Mouse (Mus musculus): ENCODE results near the gene Atp6v0a1. TPM values are rescaled to one million over a fixed set of nuclear protein-coding genes. Genes with fewer than 3 reads are reported as not detected.

Gene Atp6v0a1
- polyA plus RNA-seq, 1 experiment = 39.7 TPM

DNA sequence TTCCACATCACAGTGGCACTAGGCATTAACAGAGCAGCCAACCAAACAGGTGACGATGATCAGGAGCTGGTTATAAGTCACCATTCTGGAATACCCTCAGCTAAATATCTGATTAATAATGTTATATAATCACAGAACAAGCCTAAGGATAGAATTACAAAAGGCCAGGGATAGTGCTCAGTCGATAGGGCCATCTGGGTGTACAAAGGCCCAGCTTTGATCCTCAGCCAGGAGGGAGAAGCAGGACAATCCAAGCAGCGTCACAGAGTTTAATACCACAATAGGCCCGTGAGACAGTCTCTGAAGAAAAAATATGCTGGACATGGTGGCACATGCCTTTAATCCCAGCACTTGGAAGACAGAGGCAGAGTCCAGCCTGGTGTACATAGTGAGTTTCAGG, 100.1 kb downstream of the Atp6v0a1 start:
- DNase-seq = no peak
- Histone ChIP-seq H3K4me3 (ENCODE audit: control insufficient read depth, insufficient read depth, low read length) (no peak overlapping the region), H3K4me1 (replicated peaks; ENCODE audit: control insufficient read depth, insufficient read depth, low read length) (peaks cover 3% of the 10 kb centered on the region; the same call in 1 of the 2 replicates), H3K27me3 (ENCODE audit: control insufficient read depth, insufficient read depth, low read length) (no peaks in the 10 kb centered on the region), H3K27ac (ENCODE audit: control insufficient read depth, insufficient read depth, low read length) (no peak overlapping the region), H3K36me3 (ENCODE audit: control insufficient read depth, insufficient read depth, low read length) (peaks cover 23% of the 10 kb centered on the region)
- TF ChIP-seq POLR2A (IDR thresholded peaks at IDR 0.05; ENCODE audit: control insufficient read depth, extremely low read depth, insufficient read depth, low read length, poor library complexity) (no peak), CTCF (IDR thresholded peaks at IDR 0.05; ENCODE audit: borderline replicate concordance, control insufficient read depth, extremely low read depth, insufficient read depth, low read length, poor library complexity) (no peak)
- 93% methylated on average over 4 of the region's 4 CpGs for WGBS

DNA sequence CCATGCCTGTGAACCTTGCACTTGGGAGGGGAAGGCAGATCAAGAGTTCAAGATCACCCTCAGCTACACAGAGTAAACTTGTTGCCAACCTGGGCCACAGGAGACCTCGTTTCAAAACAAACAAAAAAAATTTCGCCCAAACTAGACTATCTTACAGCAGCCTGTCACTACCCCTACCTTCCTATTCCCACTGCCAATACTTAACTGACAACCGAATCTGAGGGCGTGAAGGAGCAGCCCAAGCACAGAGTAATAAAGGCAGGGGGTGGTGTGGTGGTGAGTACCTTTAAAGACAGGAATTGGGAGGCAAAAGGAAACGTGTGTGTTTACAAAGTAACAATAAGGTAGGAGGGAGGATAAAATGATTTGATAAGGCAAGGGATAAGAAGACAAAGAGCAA, 101.5 kb downstream of the Atp6v0a1 start:
- Histone ChIP-seq H3K36me3 (ENCODE audit: control insufficient read depth, insufficient read depth, low read length) (peaks cover 10% of the 10 kb centered on the region), H3K4me1 (replicated peaks; ENCODE audit: control insufficient read depth, insufficient read depth, low read length) (peaks cover 3% of the 10 kb centered on the region; the same call in 1 of the 2 replicates), H3K4me3 (ENCODE audit: control insufficient read depth, insufficient read depth, low read length) (no peak overlapping the region), H3K27me3 (ENCODE audit: control insufficient read depth, insufficient read depth, low read length) (no peaks in the 10 kb centered on the region), H3K27ac (ENCODE audit: control insufficient read depth, insufficient read depth, low read length) (no peak overlapping the region)
- WGBS = 86% methylated on average over 5 of the region's 5 CpGs
- DNase-seq = no peak
- no peak for TF ChIP-seq CTCF (IDR thresholded peaks at IDR 0.05; ENCODE audit: borderline replicate concordance, control insufficient read depth, extremely low read depth, insufficient read depth, low read length, poor library complexity)
- no peak for TF ChIP-seq POLR2A (IDR thresholded peaks at IDR 0.05; ENCODE audit: control insufficient read depth, extremely low read depth, insufficient read depth, low read length, poor library complexity)

DNA sequence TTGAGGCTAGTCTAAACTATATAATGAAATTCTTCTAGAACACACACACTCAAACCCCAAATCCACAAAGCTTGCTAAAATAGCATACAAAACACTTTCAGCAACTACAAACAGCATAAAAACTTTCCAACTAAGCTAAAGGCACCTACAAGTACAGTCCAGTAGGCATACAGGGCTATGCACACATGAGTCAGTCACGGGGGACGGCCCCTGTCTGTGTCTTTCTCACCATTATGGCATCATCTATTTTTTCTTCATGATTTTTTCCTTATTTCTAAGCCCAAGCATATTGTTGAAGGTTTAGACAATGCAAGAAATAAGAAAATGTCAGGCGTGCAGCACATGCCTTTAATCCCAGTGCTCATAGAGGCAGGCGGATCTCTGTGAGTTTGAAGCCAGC, 101.9 kb downstream of the Atp6v0a1 start:
- Histone ChIP-seq H3K36me3 (ENCODE audit: control insufficient read depth, insufficient read depth, low read length) (peaks cover 5% of the 10 kb centered on the region; the same call in 1 of the 2 replicates), H3K27ac (ENCODE audit: control insufficient read depth, insufficient read depth, low read length) (no peak overlapping the region), H3K4me3 (ENCODE audit: control insufficient read depth, insufficient read depth, low read length) (no peak overlapping the region), H3K4me1 (replicated peaks; ENCODE audit: control insufficient read depth, insufficient read depth, low read length) (peaks cover 3% of the 10 kb centered on the region; the same call in 1 of the 2 replicates), H3K27me3 (ENCODE audit: control insufficient read depth, insufficient read depth, low read length) (no peaks in the 10 kb centered on the region)
- no peak for TF ChIP-seq POLR2A (IDR thresholded peaks at IDR 0.05; ENCODE audit: control insufficient read depth, extremely low read depth, insufficient read depth, low read length, poor library complexity)
- TF ChIP-seq CTCF (IDR thresholded peaks at IDR 0.05; ENCODE audit: borderline replicate concordance, control insufficient read depth, extremely low read depth, insufficient read depth, low read length, poor library complexity) = no peak
- no peak for DNase-seq
- WGBS = 95% methylated on average over 4 of the region's 4 CpGs

DNA sequence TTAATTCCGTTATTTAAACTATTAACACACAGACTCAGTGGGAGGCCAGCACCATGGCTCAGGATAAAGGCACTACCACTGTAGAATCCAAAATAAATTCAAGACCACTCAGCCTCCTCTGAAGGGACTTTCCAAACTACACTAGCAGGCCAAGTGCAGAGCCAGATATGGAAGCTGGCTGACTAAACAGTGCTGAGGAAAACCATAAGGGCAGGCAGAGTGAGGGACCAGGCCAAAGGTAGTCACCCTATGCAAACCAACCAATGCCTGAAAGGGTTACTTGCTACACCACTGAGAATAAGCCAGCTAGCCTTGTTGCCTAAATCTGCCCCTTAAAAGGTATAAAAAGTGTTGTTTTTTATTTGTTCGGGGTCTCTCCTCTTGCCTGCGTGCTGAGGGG, 102.9 kb downstream of the Atp6v0a1 start:
- Histone ChIP-seq H3K4me1 (replicated peaks; ENCODE audit: control insufficient read depth, insufficient read depth, low read length) (peaks cover 3% of the 10 kb centered on the region), H3K27me3 (ENCODE audit: control insufficient read depth, insufficient read depth, low read length) (no peaks in the 10 kb centered on the region), H3K4me3 (ENCODE audit: control insufficient read depth, insufficient read depth, low read length) (no peak overlapping the region), H3K36me3 (ENCODE audit: control insufficient read depth, insufficient read depth, low read length) (peaks cover 5% of the 10 kb centered on the region; the same call in 1 of the 2 replicates), H3K27ac (ENCODE audit: control insufficient read depth, insufficient read depth, low read length) (no peak overlapping the region)
- DNase-seq = no peak
- no peak for TF ChIP-seq CTCF (IDR thresholded peaks at IDR 0.05; ENCODE audit: borderline replicate concordance, control insufficient read depth, extremely low read depth, insufficient read depth, low read length, poor library complexity)
- TF ChIP-seq POLR2A (IDR thresholded peaks at IDR 0.05; ENCODE audit: control insufficient read depth, extremely low read depth, insufficient read depth, low read length, poor library complexity) = no peak
- WGBS = 99% methylated on average over 3 of the region's 3 CpGs

Other genes with a start within 250 kb of the Atp6v0a1 start
- 1.1 and 1.2 TPM in 2 replicates for gene Kcnh4, start 249.5 kb upstream of the Atp6v0a1 start, polyA plus RNA-seq (2012; rRNA removed)
- 0.57 TPM in 1 of 2 replicates, not detected in the other for gene Hcrt, start 246.5 kb upstream of the Atp6v0a1 start, polyA plus RNA-seq (2012; rRNA removed)
- 6.8 and 7.9 TPM in 2 replicates for gene Ghdc, start 238.5 kb upstream of the Atp6v0a1 start, polyA plus RNA-seq (2012; rRNA removed)
- 178 and 204 TPM in 2 replicates for gene Stat5b, start 158.7 kb upstream of the Atp6v0a1 start, polyA plus RNA-seq (2012; rRNA removed)
- 136 and 161 TPM in 2 replicates for gene Stat5a, start 150.1 kb upstream of the Atp6v0a1 start, polyA plus RNA-seq (2012; rRNA removed)
- gene Stat3, start 69.9 kb upstream of the Atp6v0a1 start, polyA plus RNA-seq (2012; rRNA removed) = 140 and 147 TPM in 2 replicates
- gene Cavin1, start 38.6 kb upstream of the Atp6v0a1 start, polyA plus RNA-seq (2012; rRNA removed) = 18.9 and 22.4 TPM in 2 replicates
- 24.3 and 25.2 TPM in 2 replicates for gene Naglu, start 60.6 kb downstream of the Atp6v0a1 start, polyA plus RNA-seq (2012; rRNA removed)
- 0.40 and 0.93 TPM in 2 replicates for gene Hsd17b1, start 69.0 kb downstream of the Atp6v0a1 start, polyA plus RNA-seq (2012; rRNA removed)
- gene Coasy, start 73.1 kb downstream of the Atp6v0a1 start, polyA plus RNA-seq (2012; rRNA removed) = 68.5 and 74.2 TPM in 2 replicates
- gene Mlx, start 77.8 kb downstream of the Atp6v0a1 start, polyA plus RNA-seq (2012; rRNA removed) = 79.1 and 110 TPM in 2 replicates
- 6.0 and 6.1 TPM in 2 replicates for gene Psmc3ip, start 86.0 kb downstream of the Atp6v0a1 start, polyA plus RNA-seq (2012; rRNA removed)
- gene Retreg3, start 110.4 kb downstream of the Atp6v0a1 start, polyA plus RNA-seq (2012; rRNA removed) = 118 and 130 TPM in 2 replicates
- 50.3 and 67.4 TPM in 2 replicates for gene Tubg1, start 110.5 kb downstream of the Atp6v0a1 start, polyA plus RNA-seq (2012; rRNA removed)
- 2.6 and 3.3 TPM in 2 replicates for gene Tubg2, start 146.5 kb downstream of the Atp6v0a1 start, polyA plus RNA-seq (2012; rRNA removed)
- gene Cntnap1, start 161.1 kb downstream of the Atp6v0a1 start, polyA plus RNA-seq (2012; rRNA removed) = 4.5 and 5.3 TPM in 2 replicates
- 11.9 and 12.1 TPM in 2 replicates for gene Plekhh3, start 161.9 kb downstream of the Atp6v0a1 start, polyA plus RNA-seq (2012; rRNA removed)
- 2.9 and 3.9 TPM in 2 replicates for gene Ccr10, start 166.0 kb downstream of the Atp6v0a1 start, polyA plus RNA-seq (2012; rRNA removed)
- 38.8 and 43.3 TPM in 2 replicates for gene Ezh1, start 217.0 kb downstream of the Atp6v0a1 start, polyA plus RNA-seq (2012; rRNA removed)
- 13.5 and 20.5 TPM in 2 replicates for gene Ramp2, start 236.6 kb downstream of the Atp6v0a1 start, polyA plus RNA-seq (2012; rRNA removed)
- 88.3 and 92.6 TPM in 2 replicates for gene Vps25, start 244.3 kb downstream of the Atp6v0a1 start, polyA plus RNA-seq (2012; rRNA removed)